Mouse (Mus musculus): ENCODE results near the gene P2rx7. TPM values are rescaled to one million over a fixed set of nuclear protein-coding genes. Genes with fewer than 3 reads are reported as not detected.
"Not testable (repeated sequence)": the region's sequence is repeated elsewhere in the genome, so short reads cannot be mapped to it uniquely, and the experiment has no call there.

The P2rx7 gene
- polyA plus RNA-seq, 2 experiments, result 1.7 to 3.6 TPM

GRCm38 (mm10) chr5:122656808-122657207, 13.1 kb downstream of the P2rx7 start:
- 85% methylated on average over 12 of the region's 12 CpGs for WGBS

GRCm38 (mm10) chr5:122662501-122662900, 18.8 kb downstream of the P2rx7 start:
- WGBS, result 94% methylated on average over 6 of the region's 6 CpGs
- Histone ChIP-seq H3K4me2 (replicated peaks; ENCODE audit: low read depth, low read length, severe bottlenecking) (no peak overlapping the region), H3K4me3 (replicated peaks; ENCODE audit: low read length) (no peak overlapping the region), H3K4me1 (ENCODE audit: control insufficient read depth, insufficient read depth, low read length) (no peaks in the 10 kb centered on the region), H3K9ac (ENCODE audit: low read depth, low read length, severe bottlenecking) (no peak overlapping the region), H3K36me3 (ENCODE audit: control insufficient read depth, insufficient read depth, low read length) (no peaks in the 10 kb centered on the region), H3K9me3 (ENCODE audit: control insufficient read depth, low read length) (no peaks in the 10 kb centered on the region), H3K27me3 (ENCODE audit: control insufficient read depth, insufficient read depth, low read length) (no peaks in the 10 kb centered on the region), H3K27ac (replicated peaks; ENCODE audit: low read depth, low read length) (no peak overlapping the region)
- no peak for TF ChIP-seq POLR2A (IDR thresholded peaks at IDR 0.05; ENCODE audit: borderline replicate concordance, extremely low read depth, insufficient read depth, insufficient read length)
- DNase-seq (ENCODE audit: low spot score) (no peak), ATAC-seq (ENCODE audit: low FRiP score, low read depth) (no peak)

More at GRCm38 (mm10) chr5:122656808-122657207, 13.1 kb downstream of the P2rx7 start:
- Histone ChIP-seq H3K9me3 (ENCODE audit: control insufficient read depth, low read length) (no peaks in the 10 kb centered on the region), H3K4me3 (replicated peaks; ENCODE audit: low read length) (no peak overlapping the region), H3K27ac (replicated peaks; ENCODE audit: low read depth, low read length) (no peak overlapping the region), H3K27me3 (ENCODE audit: control insufficient read depth, insufficient read depth, low read length) (no peaks in the 10 kb centered on the region), H3K36me3 (ENCODE audit: control insufficient read depth, insufficient read depth, low read length) (no peaks in the 10 kb centered on the region), H3K4me2 (replicated peaks; ENCODE audit: low read depth, low read length, severe bottlenecking) (no peak overlapping the region), H3K4me1 (ENCODE audit: control insufficient read depth, insufficient read depth, low read length) (peaks cover 21% of the 10 kb centered on the region), H3K9ac (ENCODE audit: low read depth, low read length, severe bottlenecking) (no peak overlapping the region)
- DNase-seq (ENCODE audit: low spot score) (no peak), ATAC-seq (ENCODE audit: low FRiP score, low read depth) (no peak)
- no peak for TF ChIP-seq POLR2A (IDR thresholded peaks at IDR 0.05; ENCODE audit: borderline replicate concordance, extremely low read depth, insufficient read depth, insufficient read length)

- whole genome bisulfite sequencing, result 60% methylated on average over 5 of the region's 5 CpGs
- H3K9me3 ChIP-seq (ENCODE audit: control insufficient read depth, low read length), result no peaks in the 10 kb centered on the region
- H3K27ac ChIP-seq (replicated peaks; ENCODE audit: low read depth, low read length), result no peak overlapping the region
- no peaks in the 10 kb centered on the region for H3K27me3 ChIP-seq (ENCODE audit: control insufficient read depth, insufficient read depth, low read length)
- H3K9ac ChIP-seq (ENCODE audit: low read depth, low read length, severe bottlenecking), result no peak overlapping the region
- ATAC-seq (ENCODE audit: low FRiP score, low read depth) (no peak), DNase-seq (ENCODE audit: low spot score) (no peak)
- H3K36me3 ChIP-seq (ENCODE audit: control insufficient read depth, insufficient read depth, low read length), result no peaks in the 10 kb centered on the region
- no peak overlapping the region for H3K4me2 ChIP-seq (replicated peaks; ENCODE audit: low read depth, low read length, severe bottlenecking)
- no peak overlapping the region for H3K4me3 ChIP-seq (replicated peaks; ENCODE audit: low read length)
- no peak for TF ChIP-seq POLR2A (IDR thresholded peaks at IDR 0.05; ENCODE audit: borderline replicate concordance, extremely low read depth, insufficient read depth, insufficient read length)
- H3K4me1 ChIP-seq (ENCODE audit: control insufficient read depth, insufficient read depth, low read length), result no peaks in the 10 kb centered on the region
Observed at GRCm38 (mm10) chr5:122665036-122665435, 21.3 kb downstream of the P2rx7 start.

GRCm38 (mm10) chr5:122668981-122669897, 25.5 kb downstream of the P2rx7 start:
- Histone ChIP-seq H3K4me3 (replicated peaks; ENCODE audit: low read length) (no peak overlapping the region), H3K9me3 (ENCODE audit: control insufficient read depth, low read length) (no peaks in the 10 kb centered on the region)

DNA sequence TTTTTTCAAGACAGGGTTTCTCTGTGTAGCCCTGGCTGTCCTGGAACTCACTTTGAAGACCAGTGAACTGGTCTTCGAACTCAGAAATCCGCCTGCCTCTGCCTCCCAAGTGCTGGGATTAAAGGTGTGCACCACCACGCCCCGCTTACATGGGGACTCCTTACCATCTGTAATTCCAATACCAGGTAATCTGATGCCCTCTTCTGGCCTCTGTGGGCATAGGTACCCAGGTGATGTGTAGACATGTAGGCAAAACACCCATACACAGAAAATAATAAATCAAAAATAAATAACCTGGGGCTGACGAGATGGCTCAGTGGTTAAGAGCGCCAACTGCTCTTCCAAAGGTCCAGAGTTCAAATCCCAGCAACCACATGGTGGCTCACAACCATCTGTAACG, 27.9 kb downstream of the P2rx7 start:
- DNase-seq (ENCODE audit: low spot score); H3K27me3 ChIP-seq (ENCODE audit: control insufficient read depth, insufficient read depth, low read length); ATAC-seq (ENCODE audit: low FRiP score, low read depth); H3K36me3 ChIP-seq (ENCODE audit: control insufficient read depth, insufficient read depth, low read length); H3K4me1 ChIP-seq (ENCODE audit: control insufficient read depth, insufficient read depth, low read length); H3K9ac ChIP-seq (ENCODE audit: low read depth, low read length, severe bottlenecking); H3K27ac ChIP-seq (replicated peaks; ENCODE audit: low read depth, low read length); H3K4me3 ChIP-seq (replicated peaks; ENCODE audit: low read length); H3K9me3 ChIP-seq (ENCODE audit: control insufficient read depth, low read length); H3K4me2 ChIP-seq (replicated peaks; ENCODE audit: low read depth, low read length, severe bottlenecking): not testable (repeated sequence)
- 75% methylated on average over 7 of the region's 7 CpGs for WGBS

More at GRCm38 (mm10) chr5:122668981-122669897, 25.5 kb downstream of the P2rx7 start:
- no peak overlapping the region for H3K27ac ChIP-seq (replicated peaks; ENCODE audit: low read depth, low read length)
- no peaks in the 10 kb centered on the region for H3K36me3 ChIP-seq (ENCODE audit: control insufficient read depth, insufficient read depth, low read length)
- no peaks in the 10 kb centered on the region for H3K4me1 ChIP-seq (ENCODE audit: control insufficient read depth, insufficient read depth, low read length)
- no peak for DNase-seq (ENCODE audit: low spot score)
- H3K9ac ChIP-seq (ENCODE audit: low read depth, low read length, severe bottlenecking), result no peak overlapping the region
- WGBS, result 77% methylated on average over 15 of the region's 15 CpGs
- no peak for TF ChIP-seq POLR2A (IDR thresholded peaks at IDR 0.05; ENCODE audit: borderline replicate concordance, extremely low read depth, insufficient read depth, insufficient read length)
- ATAC-seq (ENCODE audit: low FRiP score, low read depth), result no peak
- no peaks in the 10 kb centered on the region for H3K27me3 ChIP-seq (ENCODE audit: control insufficient read depth, insufficient read depth, low read length)
- no peak overlapping the region for H3K4me2 ChIP-seq (replicated peaks; ENCODE audit: low read depth, low read length, severe bottlenecking)

Measured in limb, embryonic 14.5 days (tissue).